ENCODE assay signal across 16 mouse cellular contexts in the genomic region with DNA sequence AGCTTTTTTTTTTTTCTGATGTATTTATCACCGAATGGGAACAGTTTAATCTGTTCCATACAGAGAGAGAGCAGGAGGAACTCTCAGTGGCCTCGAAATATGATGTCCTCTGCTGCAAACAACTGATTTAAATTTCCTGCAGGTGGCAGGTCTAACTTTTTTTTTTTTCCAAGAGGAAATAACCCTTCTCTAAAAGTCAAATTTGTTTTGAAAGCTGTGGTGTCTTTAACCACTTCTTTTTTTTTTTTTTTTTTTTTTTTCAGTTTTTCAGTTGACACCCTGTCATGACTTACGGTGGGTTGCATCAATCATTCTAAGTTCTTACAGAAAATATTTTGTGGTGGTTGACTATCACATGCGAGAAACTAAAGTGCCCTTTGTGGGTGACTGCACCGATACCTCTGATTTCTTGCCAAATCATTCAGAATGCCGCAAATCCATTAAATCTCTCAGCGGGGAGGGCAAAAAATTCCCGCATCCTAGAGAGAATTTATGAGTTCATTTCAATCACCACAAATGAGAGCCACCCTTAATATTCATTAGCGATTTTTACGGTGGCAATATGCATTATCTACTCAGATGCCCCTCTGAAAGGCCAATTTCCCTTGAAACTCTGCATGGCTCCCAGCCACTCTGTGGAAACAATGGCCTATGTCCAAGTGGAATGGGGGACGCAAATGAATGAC.
DNase-seq lines count a peak whose midpoint lies in the region; ATAC-seq and TF ChIP-seq lines count a peak whose summit lies in the region.
"Had no signal": no experiment of that assay in that cellular context is flagged by ENCODE, and none has a peak within 500 bp of the region (broad histone marks: within the 10 kb centered on the region; RNA-seq: fewer than 3 reads in every experiment).

No protein-coding gene starts in this region.

- H3K4me3 ChIP-seq in hindbrain, postnatal 0 days (ENCODE audit: low read length) = no peak overlapping the region
- H3K4me3 ChIP-seq in hindbrain, embryonic 16.5 days (ENCODE audit: low read length) = no peak overlapping the region
- no peak overlapping the region for H3K4me3 ChIP-seq in midbrain, embryonic 14.5 days (replicated peaks; ENCODE audit: low read depth, low read length)
- H3K4me3 ChIP-seq: embryonic facial prominence, embryonic 10.5 days; heart, embryonic 12.5 days; hindbrain, embryonic 15.5 days had no signal

- H3K9ac ChIP-seq in hindbrain, postnatal 0 days (replicated peaks; ENCODE audit: low read length) = no peak overlapping the region
- H3K9ac ChIP-seq in hindbrain, embryonic 16.5 days (ENCODE audit: low read depth, low read length) = no peak overlapping the region
- H3K9ac ChIP-seq in midbrain, embryonic 14.5 days (replicated peaks; ENCODE audit: low read length) = no peak overlapping the region
- H3K9ac ChIP-seq: heart, embryonic 12.5 days; hindbrain, embryonic 15.5 days; liver, embryonic 14.5 days had no signal

- no peaks in the 10 kb centered on the region for H3K4me1 ChIP-seq in hindbrain, postnatal 0 days (ENCODE audit: insufficient read depth, low read length)
- H3K4me1 ChIP-seq in hindbrain, embryonic 16.5 days (ENCODE audit: control insufficient read depth, insufficient read depth, low read depth, low read length) = no peaks in the 10 kb centered on the region
- H3K4me1 ChIP-seq in midbrain, embryonic 14.5 days (ENCODE audit: control insufficient read depth, insufficient read depth, low read length) = no peaks in the 10 kb centered on the region
- H3K4me1 ChIP-seq: embryonic facial prominence, embryonic 10.5 days; heart, embryonic 12.5 days; hindbrain, embryonic 15.5 days had no signal

- peak; percentile 60 for DNase-seq in hindbrain, postnatal 0 days (ENCODE audit: low spot score)
- peak; percentile 28 for DNase-seq in CD4-positive, CD25-positive, alpha-beta regulatory T cell, adult 2 months (ENCODE audit: low read depth, low spot score)
- DNase-seq in brain, embryonic 14.5 days (ENCODE audit: low read depth) = peak; percentile 67
- peak; percentile 37 for DNase-seq in midbrain, embryonic 14.5 days
- no peak for DNase-seq in frontal cortex, postnatal 25 days (ENCODE audit: low spot score in 2 of 2)
- DNase-seq in left cerebral cortex, adult 18-20 months (ENCODE audit: low spot score in 2 of 2) = no peak
- DNase-seq in heart, postnatal 36 days = no peak
- DNase-seq: adrenal gland, postnatal 25 days; cerebellum, adult 11 months; gastrocnemius, postnatal 10 days; lung, postnatal 36 days had no signal

- no peak for TF ChIP-seq CTCF in hindbrain, postnatal 0 days (IDR thresholded peaks at IDR 0.05; ENCODE audit: low read depth)
- no peak for TF ChIP-seq CTCF in brain, embryonic 14.5 days (IDR thresholded peaks at IDR 0.05; ENCODE audit: borderline replicate concordance, extremely low read depth, insufficient read depth, insufficient read length)

- H3K27ac ChIP-seq in hindbrain, postnatal 0 days = no peak overlapping the region
- H3K27ac ChIP-seq in hindbrain, embryonic 16.5 days (ENCODE audit: low read depth, low read length) = no peak overlapping the region
- no peak overlapping the region for H3K27ac ChIP-seq in midbrain, embryonic 14.5 days (replicated peaks; ENCODE audit: low read depth, low read length)
- H3K27ac ChIP-seq: embryonic facial prominence, embryonic 10.5 days; hindbrain, embryonic 15.5 days; liver, embryonic 14.5 days had no signal

- WGBS in hindbrain, postnatal 0 days = 37% methylated on average over 11 of the region's 11 CpGs
- WGBS in hindbrain, embryonic 16.5 days = 49% methylated on average over 11 of the region's 11 CpGs
- WGBS in midbrain, embryonic 14.5 days = 56% methylated on average over 11 of the region's 11 CpGs

- H3K4me2 ChIP-seq in hindbrain, postnatal 0 days (ENCODE audit: low read depth, low read length) = peak overlapping the region; percentile 21; the same call in 1 of the 2 replicates
- no peak overlapping the region for H3K4me2 ChIP-seq in hindbrain, embryonic 16.5 days (ENCODE audit: low read length)
- no peak overlapping the region for H3K4me2 ChIP-seq in midbrain, embryonic 14.5 days (ENCODE audit: low read length)
- H3K4me2 ChIP-seq: heart, embryonic 12.5 days; hindbrain, embryonic 15.5 days had no signal

- intact Hi-C loops in heart, postnatal 36 days (cut with DNase I) = no loop called here

- no peaks in the 10 kb centered on the region for H3K27me3 ChIP-seq in hindbrain, postnatal 0 days (ENCODE audit: insufficient read depth, low read length)
- no peaks in the 10 kb centered on the region for H3K27me3 ChIP-seq in hindbrain, embryonic 16.5 days (replicated peaks; ENCODE audit: control insufficient read depth, insufficient read depth, low read length)
- H3K27me3 ChIP-seq in midbrain, embryonic 14.5 days (ENCODE audit: control insufficient read depth, insufficient read depth, low read length) = no peaks in the 10 kb centered on the region
- H3K27me3 ChIP-seq: heart, embryonic 12.5 days; hindbrain, embryonic 15.5 days had no signal

- TF ChIP-seq POLR2A in brain, embryonic 14.5 days (IDR thresholded peaks at IDR 0.05; ENCODE audit: borderline replicate concordance, extremely low read depth, insufficient read depth, insufficient read length, poor library complexity, severe bottlenecking) = no peak

- no peaks in the 10 kb centered on the region for H3K36me3 ChIP-seq in hindbrain, postnatal 0 days (ENCODE audit: insufficient read depth, low read length)
- H3K36me3 ChIP-seq in hindbrain, embryonic 16.5 days (ENCODE audit: control insufficient read depth, insufficient read depth, low read length) = no peaks in the 10 kb centered on the region
- H3K36me3 ChIP-seq in midbrain, embryonic 14.5 days (ENCODE audit: control insufficient read depth, insufficient read depth, low read length) = no peaks in the 10 kb centered on the region
- H3K36me3 ChIP-seq: embryonic facial prominence, embryonic 10.5 days; heart, embryonic 12.5 days; hindbrain, embryonic 15.5 days had no signal

- no peak for ATAC-seq in hindbrain, postnatal 0 days
- ATAC-seq in hindbrain, embryonic 16.5 days = no peak
- no peak for ATAC-seq in midbrain, embryonic 14.5 days (ENCODE audit: low FRiP score, low TSS enrichment)

- H3K9me3 ChIP-seq in hindbrain, postnatal 0 days (ENCODE audit: low read length) = no peaks in the 10 kb centered on the region
- no peaks in the 10 kb centered on the region for H3K9me3 ChIP-seq in hindbrain, embryonic 16.5 days (ENCODE audit: control insufficient read depth, low read length)
- no peaks in the 10 kb centered on the region for H3K9me3 ChIP-seq in midbrain, embryonic 14.5 days (ENCODE audit: control insufficient read depth, low read length)
- H3K9me3 ChIP-seq: embryonic facial prominence, embryonic 10.5 days; heart, embryonic 12.5 days; hindbrain, embryonic 15.5 days had no signal

Comparison
In these comparisons a context has a peak if more than half of its experiments do, and no peak if none do; other contexts are left out.
1. DNase-seq: peak in hindbrain, postnatal 0 days (single experiment), CD4-positive, CD25-positive, alpha-beta regulatory T cell, adult 2 months (single experiment), brain, embryonic 14.5 days (single experiment) and midbrain, embryonic 14.5 days (single experiment); none in frontal cortex, postnatal 25 days (0 of 2), left cerebral cortex, adult 18-20 months (0 of 2) and heart, postnatal 36 days (0 of 2).